Mouse (Mus musculus): ENCODE data around the gene Rasgef1b.

DNA sequence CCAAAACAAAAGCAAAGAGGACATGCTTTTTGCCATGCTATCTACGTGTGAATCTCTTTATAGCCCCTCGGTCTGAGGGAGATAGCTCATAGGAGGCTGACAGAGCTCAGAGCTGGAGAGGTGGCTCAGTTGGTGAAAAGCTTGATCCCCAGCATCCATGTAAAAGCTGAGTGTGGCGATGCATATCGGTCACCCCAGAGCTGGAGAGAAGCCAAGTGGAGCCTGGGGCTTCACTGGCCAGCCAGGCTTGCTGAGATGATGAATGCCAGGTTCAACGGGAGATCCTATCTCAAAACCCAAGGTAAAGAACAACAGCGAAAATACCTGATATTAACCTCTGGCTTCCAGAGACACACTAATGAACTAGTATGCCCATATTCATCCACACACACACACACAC is 142.6 kb downstream of the Rasgef1b start:
- TF ChIP-seq EP300 (IDR thresholded peaks at IDR 0.05) (no peak), CTCF (IDR thresholded peaks at IDR 0.05) (no peak)

Measured in lung, postnatal 0 days (tissue).